Mouse (Mus musculus) C2C12 (cell line): ENCODE results near the gene Cdx4.

ENCODE experiments used
- CEBPB ChIP-seq: IDR thresholded peaks from one replicate; pipeline ENCODE4 v1.6.1; 2011; ENCODE audit warnings: low read depth, mild to moderate bottlenecking, control low read depth, moderate library complexity
- CTCF ChIP-seq: IDR thresholded peaks from one replicate; pipeline ENCODE4 v1.5.1; 2011; ENCODE audit not compliant: control insufficient read depth, insufficient read depth, insufficient read length
- FOSL1 ChIP-seq: IDR thresholded peaks from one replicate; pipeline ENCODE4 v1.8.0; 2011; ENCODE audit warnings: mild to moderate bottlenecking, low read length; ENCODE audit not compliant: poor library complexity, insufficient read depth, severe bottlenecking
- MAX ChIP-seq: IDR thresholded peaks from one replicate; pipeline ENCODE4 v1.6.1; 2011; ENCODE audit warnings: mild to moderate bottlenecking, control low read depth
- MYOD1 ChIP-seq: IDR thresholded peaks from one replicate; pipeline ENCODE4 v1.6.1; 2011; ENCODE audit warnings: low read depth; ENCODE audit not compliant: control insufficient read depth, insufficient read length
- MYOG ChIP-seq: IDR thresholded peaks from one replicate; pipeline ENCODE4 v1.6.1; 2011; ENCODE audit not compliant: control insufficient read depth, insufficient read length; ENCODE audit errors: extremely low read depth
- USF1 ChIP-seq: IDR thresholded peaks from one replicate; pipeline ENCODE4 v1.6.1; 2011; ENCODE audit warnings: low read depth, mild to moderate bottlenecking, control low read depth, moderate library complexity

DNA sequence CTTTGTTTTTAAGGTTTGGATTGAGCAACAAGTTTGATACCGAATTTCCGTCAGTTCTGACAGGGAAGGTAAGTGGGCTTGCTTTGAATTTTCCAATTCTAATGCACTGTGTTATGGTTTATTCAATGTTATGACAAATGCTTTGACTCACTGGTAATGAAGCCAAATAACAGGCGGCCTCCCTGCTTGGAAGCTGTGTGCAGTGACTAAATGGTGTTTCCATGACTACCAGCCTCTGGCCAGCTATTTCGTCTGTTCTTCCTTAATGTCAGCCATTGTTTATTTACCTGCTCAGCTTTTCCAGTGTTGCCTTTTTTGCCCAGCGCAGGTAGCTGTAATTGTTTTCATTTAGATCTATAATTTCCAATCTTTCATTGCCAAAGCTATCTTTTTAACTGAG lies 45.0 kb downstream of the Cdx4 start:
- TF ChIP-seq CTCF (no peak), USF1 (no peak), CEBPB (peak; percentile 8), MAX (no peak), MYOG (no peak), MYOD1 (no peak), FOSL1 (no peak)
